ENCODE assay signal across 8 mouse cellular contexts in genomic region chr19:28237621-28238020, GRCm38 (mm10).
"Had no signal": no experiment of that assay in that cellular context is flagged by ENCODE, and none has a peak within 500 bp of the region (broad histone marks: within the 10 kb centered on the region; RNA-seq: fewer than 3 reads in every experiment).

No protein-coding gene starts in this region.

- DNase-seq: lung, adult 18-20 months; lung, embryonic 14.5 days; lung, postnatal 14 days; lung, postnatal 36 days; right cerebral cortex, postnatal 14 days; thymus, adult 2 months; thymus, postnatal 25 days; thymus, postnatal 4 days had no signal
